Mouse (Mus musculus): ENCODE data around the gene Zbtb42. TPM values are rescaled to one million over a fixed set of nuclear protein-coding genes. Genes with fewer than 3 reads are reported as not detected.

The Zbtb42 gene
- total RNA-seq, 2 experiments from 2014 or later, result 4.7 to 9.0 TPM

DNA sequence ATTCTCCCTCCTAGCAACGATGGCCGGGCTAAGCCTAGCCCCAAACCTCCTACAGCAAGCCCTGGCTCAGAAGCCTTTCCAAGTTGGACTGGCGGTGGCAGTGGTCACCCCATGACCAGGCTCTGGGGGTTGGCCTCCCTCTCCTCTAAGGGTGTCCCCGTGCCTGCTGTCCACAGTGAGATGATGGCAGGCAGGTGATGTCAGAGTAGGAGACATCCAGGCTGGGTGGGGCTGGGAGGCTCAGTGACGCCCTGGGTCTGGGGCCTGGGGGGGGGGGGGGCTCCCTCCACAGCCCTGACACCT is 44.4 kb downstream of the Zbtb42 start:
- ATAC-seq (ENCODE audit: poor library complexity, severe bottlenecking), result no peak

GRCm38 (mm10) chr12:112723445-112723844 is 44.8 kb downstream of the Zbtb42 start:
- ATAC-seq (ENCODE audit: poor library complexity, severe bottlenecking), result no peak

DNA sequence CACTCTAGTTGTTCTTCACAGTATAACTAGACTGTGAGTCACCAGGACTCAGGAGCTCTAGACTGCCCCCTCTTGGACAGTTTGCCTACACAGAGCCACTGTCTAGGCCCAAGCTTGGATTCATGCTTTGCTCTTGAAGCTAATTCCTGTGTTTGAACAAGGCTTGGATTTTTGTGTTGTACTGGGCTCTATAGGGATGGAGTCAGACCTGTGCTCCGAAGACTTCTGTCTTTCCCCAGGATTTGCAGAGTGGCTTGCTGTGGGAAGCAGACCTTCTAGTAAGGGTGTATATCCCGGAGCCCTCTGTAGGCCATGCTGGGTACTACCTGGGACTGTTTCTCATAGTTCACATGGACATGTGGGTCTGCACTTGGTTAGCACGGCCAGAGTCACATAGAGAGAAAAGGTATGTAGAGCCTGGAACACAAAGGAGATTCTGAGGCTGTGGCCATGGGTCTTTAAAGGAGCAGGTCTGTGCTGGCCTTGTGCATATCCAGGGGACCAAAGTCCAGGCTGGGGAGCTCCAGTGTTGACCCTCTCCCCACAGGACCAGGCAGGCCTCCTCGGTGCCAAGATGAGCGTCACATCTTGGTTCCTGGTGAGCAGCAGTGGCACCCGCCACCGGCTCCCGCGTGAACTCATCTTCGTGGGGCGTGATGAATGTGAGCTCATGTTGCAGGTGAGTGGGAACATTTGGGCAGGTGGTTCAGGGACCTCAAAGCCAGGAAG is 45.6 kb downstream of the Zbtb42 start:
- ATAC-seq (ENCODE audit: poor library complexity, severe bottlenecking), result peak; percentile 69

DNA sequence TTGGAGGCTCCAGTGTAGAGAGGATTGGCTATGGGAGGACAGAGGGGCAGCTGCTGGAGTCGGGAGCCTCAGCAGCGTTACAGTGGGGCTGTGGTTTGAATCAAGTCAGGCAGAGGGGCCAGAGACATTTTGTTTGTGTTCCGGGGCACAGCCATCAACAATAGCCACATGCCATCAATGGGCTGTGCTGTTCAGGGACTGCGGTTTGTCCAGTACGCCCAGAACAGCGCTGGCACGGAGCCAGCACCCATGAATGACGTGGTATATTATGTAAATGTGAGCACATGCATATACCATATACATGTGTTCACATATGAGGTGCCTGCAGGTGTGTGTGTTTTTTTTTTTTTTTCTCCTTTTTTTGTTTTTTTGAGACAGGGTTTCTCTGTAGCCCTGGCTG is 49.2 kb downstream of the Zbtb42 start:
- ATAC-seq (ENCODE audit: poor library complexity, severe bottlenecking), result no peak

DNA sequence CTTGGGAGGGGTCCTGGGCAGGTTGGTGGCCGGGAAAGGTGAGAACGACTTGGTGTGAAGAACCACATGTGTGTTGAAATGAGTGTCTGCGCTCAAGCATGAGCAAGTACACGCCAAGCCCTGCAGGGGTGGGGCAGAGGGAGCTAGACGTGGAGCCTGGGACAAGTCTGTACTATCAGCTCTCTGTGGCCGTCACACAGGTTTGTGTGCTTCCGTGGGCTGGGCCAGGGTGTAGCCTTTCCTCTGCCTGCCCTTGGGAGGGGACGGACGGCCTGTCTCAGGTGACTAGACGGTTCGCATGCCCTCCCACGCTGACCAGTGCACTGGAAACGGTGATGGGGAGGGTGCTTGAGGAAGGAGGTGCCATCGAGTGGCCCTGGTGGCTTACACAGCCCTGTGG is 52.2 kb downstream of the Zbtb42 start:
- no peak for ATAC-seq (ENCODE audit: poor library complexity, severe bottlenecking)

Other genes starting within 250 kb of the Zbtb42 start
- not detected in 2 replicates for gene A530016L24Rik, start 189.4 kb upstream of the Zbtb42 start, total RNA-seq (2015)
- not detected in 2 replicates for gene A530016L24Rik, start 189.4 kb upstream of the Zbtb42 start, total RNA-seq (2017)
- gene Tmem179, start 162.1 kb upstream of the Zbtb42 start, total RNA-seq (2015), result not detected in 2 replicates
- gene Tmem179, start 162.1 kb upstream of the Zbtb42 start, total RNA-seq (2017), result not detected in 2 replicates
- gene Inf2, start 90.0 kb upstream of the Zbtb42 start, total RNA-seq (2015), result 28.0 and 34.3 TPM in 2 replicates
- gene Inf2, start 90.0 kb upstream of the Zbtb42 start, total RNA-seq (2017), result 9.9 and 13.3 TPM in 2 replicates
- gene Adssl1, start 58.8 kb upstream of the Zbtb42 start, total RNA-seq (2015), result 73.5 and 82.1 TPM in 2 replicates
- gene Adssl1, start 58.8 kb upstream of the Zbtb42 start, total RNA-seq (2017), result 72.3 and 74.9 TPM in 2 replicates
- gene Siva1, start 34.1 kb upstream of the Zbtb42 start, total RNA-seq (2015), result 116 and 130 TPM in 2 replicates
- 122 and 162 TPM in 2 replicates for gene Siva1, start 34.1 kb upstream of the Zbtb42 start, total RNA-seq (2017)
- 112 and 121 TPM in 2 replicates for gene Akt1, start 3.9 kb upstream of the Zbtb42 start, total RNA-seq (2015)
- gene Akt1, start 3.9 kb upstream of the Zbtb42 start, total RNA-seq (2017), result 112 and 118 TPM in 2 replicates
- gene Cep170b, start 41.6 kb downstream of the Zbtb42 start, total RNA-seq (2015), result 0.41 and 1.2 TPM in 2 replicates
- gene Cep170b, start 41.6 kb downstream of the Zbtb42 start, total RNA-seq (2017), result 0.20 and 0.22 TPM in 2 replicates
- gene Pld4, start 81.8 kb downstream of the Zbtb42 start, total RNA-seq (2015), result 532 and 545 TPM in 2 replicates
- 316 and 364 TPM in 2 replicates for gene Pld4, start 81.8 kb downstream of the Zbtb42 start, total RNA-seq (2017)
- not detected in 2 replicates for gene Ahnak2, start 123.8 kb downstream of the Zbtb42 start, total RNA-seq (2015)
- gene Ahnak2, start 123.8 kb downstream of the Zbtb42 start, total RNA-seq (2017), result 0.04 and 0.15 TPM in 2 replicates
- gene Clba1, start 130.1 kb downstream of the Zbtb42 start, total RNA-seq (2015), result 0.16 and 0.32 TPM in 2 replicates
- 0.40 and 0.69 TPM in 2 replicates for gene Clba1, start 130.1 kb downstream of the Zbtb42 start, total RNA-seq (2017)
- gene Cdca4, start 150.6 kb downstream of the Zbtb42 start, total RNA-seq (2015), result 62.0 and 67.7 TPM in 2 replicates
- 48.9 and 57.9 TPM in 2 replicates for gene Cdca4, start 150.6 kb downstream of the Zbtb42 start, total RNA-seq (2017)
- gene Gpr132, start 189.4 kb downstream of the Zbtb42 start, total RNA-seq (2015), result 20.0 and 25.8 TPM in 2 replicates
- gene Gpr132, start 189.4 kb downstream of the Zbtb42 start, total RNA-seq (2017), result 7.6 and 10.7 TPM in 2 replicates

Measured in megakaryocyte, adult 5-6 weeks (primary cell).